Mouse (Mus musculus) megakaryocyte, adult 5-6 weeks (primary cell): ENCODE measurements around the gene Prnp. TPM values are rescaled to one million over a fixed set of nuclear protein-coding genes. Genes with fewer than 3 reads are reported as not detected.

ENCODE experiments used
- total RNA-seq, 2 experiments: library from RNA; stranded (forward) in 1 of 2; stranded (reverse) in 1 of 2; fragments of 153-499, 151-499 nt in 1 of 2; fragments of 221-1000, 200-1000 nt in 1 of 2; gene quantifications; 2 replicates each; pipeline versions ENCODE4 v1.2.3 to v1.2.4; 2015 to 2017

Prnp gene
- total RNA-seq, 2 experiments from 2014 or later = 0.80 to 1.7 TPM

Other genes with a start within 250 kb of the Prnp start
- gene Erv3, start 50.2 kb upstream of the Prnp start, total RNA-seq (2015) = not detected in 2 replicates
- not detected in 2 replicates for gene Erv3, start 50.2 kb upstream of the Prnp start, total RNA-seq (2017)
- not detected in 2 replicates for gene Prn, start within 50 bp of the Prnp start, total RNA-seq (2015)
- gene Prn, start within 50 bp of the Prnp start, total RNA-seq (2017) = not detected in 2 replicates
- not detected in 2 replicates for gene Prnd, start 40.9 kb downstream of the Prnp start, total RNA-seq (2015)
- gene Prnd, start 40.9 kb downstream of the Prnp start, total RNA-seq (2017) = not detected in 2 replicates
- gene Rassf2, start 120.3 kb downstream of the Prnp start, total RNA-seq (2015) = 62.4 and 70.2 TPM in 2 replicates
- gene Rassf2, start 120.3 kb downstream of the Prnp start, total RNA-seq (2017) = 113 and 118 TPM in 2 replicates
- gene Slc23a2, start 235.2 kb downstream of the Prnp start, total RNA-seq (2015) = 9.5 and 11.4 TPM in 2 replicates
- 10.7 and 14.6 TPM in 2 replicates for gene Slc23a2, start 235.2 kb downstream of the Prnp start, total RNA-seq (2017)